Mouse (Mus musculus) intestine, embryonic 14.5 days (tissue): ENCODE measurements at regions not wholly inside any gene's neighbourhood (a gene's known extent, or its start where the extent isn't known, plus 50 kb on each side); places are given as distances from the start of the nearest gene placed in this dataset.

Experiments used
- ATAC-seq: fragments of 200-750 bp; cut with Nextera tagmentation; replicated peaks from 2 replicates; pipeline ENCODE4 v1.8.0; 2017; ENCODE audit warnings: low read depth, moderate number of reproducible peaks, moderate TSS enrichment, moderate library complexity; ENCODE audit not compliant: low FRiP score, low TSS enrichment
- DNase-seq: peaks from one replicate; pipeline ENCODE4 v3.0.0-alpha.2; 2018; ENCODE audit warnings: low spot score
- H3K27ac ChIP-seq: fragments of 300-500 bp; sonication (generic); 2 replicates; pipeline ENCODE4 v1.5.1; 2014; ENCODE audit warnings: low read depth, mild to moderate bottlenecking, control low read depth
- H3K27me3 ChIP-seq: fragments of 300-500 bp; sonication (generic); replicated peaks from 2 replicates; pipeline ENCODE4 v1.6.1; 2014; ENCODE audit warnings: low read length, control low read depth; ENCODE audit not compliant: control insufficient read depth, insufficient read depth
- H3K36me3 ChIP-seq: fragments of 300-500 bp; sonication (generic); 2 replicates; pipeline ENCODE4 v1.6.1; 2014; ENCODE audit warnings: low read length, control low read depth; ENCODE audit not compliant: control insufficient read depth, insufficient read depth
- H3K4me1 ChIP-seq: fragments of 300-500 bp; sonication (generic); replicated peaks from 2 replicates; pipeline ENCODE4 v1.6.1; 2014; ENCODE audit warnings: low read length, control low read depth, mixed read lengths; ENCODE audit not compliant: control insufficient read depth, insufficient read depth
- H3K4me2 ChIP-seq: fragments of 300-500 bp; sonication (generic); 2 replicates; pipeline ENCODE4 v1.6.1; 2014; ENCODE audit warnings: low read length
- H3K4me3 ChIP-seq: fragments of 300-500 bp; sonication (generic); 2 replicates; pipeline ENCODE4 v1.5.1; 2014; ENCODE audit warnings: low read depth, low read length, control low read depth, mixed read lengths
- H3K9ac ChIP-seq: fragments of 300-500 bp; sonication (generic); 2 replicates; pipeline ENCODE4 v1.6.1; 2014; ENCODE audit warnings: mild to moderate bottlenecking, low read length
- H3K9me3 ChIP-seq: fragments of 300-500 bp; sonication (generic); 2 replicates; pipeline ENCODE4 v1.6.1; 2016; ENCODE audit warnings: low read length, control low read depth; ENCODE audit not compliant: control insufficient read depth
- WGBS: fragments of 180-500 bp; shearing (Covaris S2); extraction: QIAGEN DNeasy Blood & Tissue Kit; methylation state at CpG from one replicate; pipeline ENCODE4 v1.1.7; 2014; 5-methylcytosine and 5-hydroxymethylcytosine counted together

DNA sequence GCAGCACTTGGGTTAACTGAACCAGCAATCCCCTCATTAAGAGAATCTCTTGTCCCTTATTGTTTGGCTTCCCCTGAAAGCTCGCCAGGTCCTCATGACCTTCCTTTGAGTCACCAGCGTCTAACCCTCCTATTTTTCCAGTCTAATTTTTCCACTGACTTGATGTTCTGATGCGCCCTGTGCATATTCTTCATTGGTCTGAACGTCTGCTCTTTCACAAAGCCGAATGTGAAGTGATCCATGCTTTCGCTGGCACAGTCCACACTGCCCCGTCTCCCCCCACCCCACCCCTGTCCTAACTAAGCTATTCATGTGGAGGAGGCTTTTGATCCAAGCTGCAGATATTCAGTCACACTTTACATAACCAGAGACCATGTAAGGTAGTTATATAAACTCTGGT is 183.8 kb downstream of the Tfap2a start:
- DNase-seq, result no peak
- no peaks in the 10 kb centered on the region for H3K9me3 ChIP-seq
- no peak for ATAC-seq
- no peak overlapping the region for H3K27ac ChIP-seq
- H3K9ac ChIP-seq, result no peak overlapping the region
- WGBS, result 89% methylated on average over 7 of the region's 7 CpGs
- no peaks in the 10 kb centered on the region for H3K4me1 ChIP-seq
- no peaks in the 10 kb centered on the region for H3K36me3 ChIP-seq
- no peak overlapping the region for H3K4me2 ChIP-seq
- H3K27me3 ChIP-seq, result no peaks in the 10 kb centered on the region
- H3K4me3 ChIP-seq, result no peak overlapping the region

GRCm38 (mm10) chr13:40525501-40525900 is 164.3 kb upstream of the Ofcc1 start:
- Histone ChIP-seq H3K9ac (no peak overlapping the region), H3K4me2 (no peak overlapping the region), H3K9me3 (no peaks in the 10 kb centered on the region), H3K27me3 (no peaks in the 10 kb centered on the region), H3K4me1 (no peaks in the 10 kb centered on the region), H3K4me3 (no peak overlapping the region), H3K36me3 (no peaks in the 10 kb centered on the region), H3K27ac (no peak overlapping the region)
- ATAC-seq, result no peak
- no peak for DNase-seq

DNA sequence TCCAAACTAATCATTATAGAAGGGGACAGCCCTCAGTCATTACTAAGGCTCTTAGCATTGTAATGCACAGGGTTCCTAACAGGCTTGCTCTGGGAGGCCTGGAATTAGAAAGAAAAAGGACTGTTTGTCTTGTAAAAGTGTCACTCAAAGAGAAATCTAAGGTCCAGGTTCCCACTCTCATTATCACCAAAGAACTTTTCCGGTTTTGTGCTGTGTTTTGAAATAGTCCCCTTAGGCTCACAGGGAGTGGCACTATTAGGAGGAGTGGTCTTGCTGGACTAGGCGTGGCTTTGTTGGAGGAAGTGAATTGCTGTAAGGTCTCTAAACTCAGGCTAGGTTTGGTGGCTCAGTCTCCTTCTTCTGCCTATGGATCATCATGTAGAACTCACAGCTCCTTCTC is 161.9 kb upstream of the Ofcc1 start:
- no peaks in the 10 kb centered on the region for H3K9me3 ChIP-seq
- H3K27ac ChIP-seq, result no peak overlapping the region
- no peak overlapping the region for H3K4me3 ChIP-seq
- H3K4me2 ChIP-seq, result no peak overlapping the region
- DNase-seq (no peak), ATAC-seq (no peak)
- no peaks in the 10 kb centered on the region for H3K36me3 ChIP-seq
- H3K4me1 ChIP-seq, result no peaks in the 10 kb centered on the region
- no peak overlapping the region for H3K9ac ChIP-seq
- WGBS, result 54% methylated on average over 2 of the region's 2 CpGs
- H3K27me3 ChIP-seq, result no peaks in the 10 kb centered on the region

DNA sequence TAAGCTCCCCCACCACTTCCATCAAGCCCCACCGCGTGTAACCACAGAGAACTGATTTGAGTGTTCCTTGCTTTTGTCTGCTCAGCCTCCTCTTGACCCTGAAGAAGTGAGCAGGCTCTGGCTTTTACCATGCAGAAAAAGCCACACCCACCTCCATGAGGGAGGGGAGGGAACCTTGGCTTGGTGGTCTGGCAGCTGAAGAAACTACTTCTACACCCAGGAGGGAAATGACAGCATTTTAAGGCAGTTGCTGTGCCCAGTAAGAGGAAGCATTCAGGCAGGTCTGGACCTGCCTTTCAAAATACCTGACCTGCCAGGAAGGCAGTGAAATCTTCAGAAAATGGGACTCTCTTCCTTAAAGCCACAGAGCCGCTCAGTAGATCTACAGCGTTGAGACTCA is 156.9 kb upstream of the Ofcc1 start:
- no peak for DNase-seq
- no peak overlapping the region for H3K4me2 ChIP-seq
- H3K9ac ChIP-seq, result no peak overlapping the region
- no peaks in the 10 kb centered on the region for H3K4me1 ChIP-seq
- 55% methylated on average over 4 of the region's 4 CpGs for WGBS
- no peaks in the 10 kb centered on the region for H3K36me3 ChIP-seq
- ATAC-seq, result no peak
- H3K27me3 ChIP-seq, result no peaks in the 10 kb centered on the region
- no peak overlapping the region for H3K27ac ChIP-seq
- no peak overlapping the region for H3K4me3 ChIP-seq
- no peaks in the 10 kb centered on the region for H3K9me3 ChIP-seq

- Histone ChIP-seq H3K27ac (no peak overlapping the region), H3K4me1 (no peaks in the 10 kb centered on the region), H3K36me3 (no peaks in the 10 kb centered on the region), H3K9me3 (no peaks in the 10 kb centered on the region), H3K27me3 (no peaks in the 10 kb centered on the region), H3K4me2 (no peak overlapping the region), H3K4me3 (no peak overlapping the region), H3K9ac (no peak overlapping the region)
- ATAC-seq (no peak), DNase-seq (no peak)
- WGBS, result 52% methylated on average over 1 of the region's 1 CpGs
These were observed 148.0 kb upstream of the Ofcc1 start for GRCm38 (mm10) chr13:40509290-40509689.

- H3K4me3 ChIP-seq, result no peak overlapping the region
- WGBS, result 38% methylated on average over 7 of the region's 7 CpGs
These were observed 119.6 kb upstream of the Ofcc1 start for GRCm38 (mm10) chr13:40480830-40481229.

DNA sequence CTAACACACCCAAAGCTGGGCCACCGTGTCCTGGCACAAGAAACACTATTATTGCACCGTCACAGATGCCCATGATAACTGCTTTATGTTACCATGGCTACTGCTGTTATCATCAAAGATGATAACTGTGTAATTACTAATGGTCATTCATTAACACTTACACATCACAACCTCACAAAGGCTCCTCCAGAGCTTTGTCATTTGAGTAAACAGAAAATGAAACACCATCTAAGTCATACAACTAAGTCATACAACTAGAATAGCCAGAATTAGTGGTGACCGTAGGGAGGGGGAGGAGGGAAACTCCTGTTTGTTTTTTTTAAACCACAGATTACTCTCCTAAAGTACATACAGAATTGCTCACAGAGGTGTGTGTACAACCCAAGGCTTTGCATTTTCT is 111.4 kb upstream of the Ofcc1 start:
- H3K4me3 ChIP-seq, result no peak overlapping the region
- no peaks in the 10 kb centered on the region for H3K27me3 ChIP-seq
- H3K4me2 ChIP-seq, result no peak overlapping the region
- H3K4me1 ChIP-seq, result no peaks in the 10 kb centered on the region
- no peaks in the 10 kb centered on the region for H3K9me3 ChIP-seq
- no peak for DNase-seq
- H3K27ac ChIP-seq, result no peak overlapping the region
- no peak overlapping the region for H3K9ac ChIP-seq
- H3K36me3 ChIP-seq, result no peaks in the 10 kb centered on the region
- ATAC-seq, result no peak
- 74% methylated on average over 3 of the region's 3 CpGs for WGBS

More at GRCm38 (mm10) chr13:40480830-40481229, 119.6 kb upstream of the Ofcc1 start:
- ATAC-seq (no peak), DNase-seq (no peak)
- Histone ChIP-seq H3K9ac (no peak overlapping the region), H3K9me3 (no peaks in the 10 kb centered on the region), H3K4me2 (no peak overlapping the region), H3K36me3 (no peaks in the 10 kb centered on the region), H3K27me3 (no peaks in the 10 kb centered on the region), H3K4me1 (no peaks in the 10 kb centered on the region), H3K27ac (no peak overlapping the region)

DNA sequence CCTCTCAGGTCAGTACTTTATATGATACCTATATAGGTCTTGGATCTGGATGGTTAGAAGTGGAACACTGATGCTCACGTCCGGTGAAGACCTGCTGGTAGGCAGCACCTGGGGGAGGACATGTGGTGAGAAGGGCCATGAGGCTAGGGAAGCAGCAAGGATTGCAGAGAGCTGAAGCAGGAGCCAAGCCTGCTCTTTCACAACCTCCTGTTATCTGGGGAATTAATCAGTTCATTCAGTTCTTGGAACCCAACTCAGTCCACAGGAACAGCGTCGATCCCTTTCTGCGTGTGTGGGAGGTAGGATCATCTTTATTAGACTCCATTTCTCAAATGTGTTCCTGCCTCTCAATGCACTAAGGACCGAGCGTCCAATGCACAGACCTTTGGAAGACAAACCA is 107.9 kb upstream of the Ofcc1 start:
- Histone ChIP-seq H3K9me3 (no peaks in the 10 kb centered on the region), H3K4me2 (no peak overlapping the region), H3K4me3 (no peak overlapping the region), H3K27me3 (no peaks in the 10 kb centered on the region), H3K27ac (no peak overlapping the region), H3K9ac (no peak overlapping the region), H3K36me3 (no peaks in the 10 kb centered on the region), H3K4me1 (no peaks in the 10 kb centered on the region)
- 86% methylated on average over 7 of the region's 7 CpGs for WGBS
- DNase-seq, result no peak
- ATAC-seq, result no peak

- H3K9ac ChIP-seq, result no peak overlapping the region
- H3K36me3 ChIP-seq, result no peaks in the 10 kb centered on the region
- DNase-seq, result no peak
- H3K27me3 ChIP-seq, result no peaks in the 10 kb centered on the region
- no peaks in the 10 kb centered on the region for H3K4me1 ChIP-seq
- 84% methylated on average over 2 of the region's 2 CpGs for WGBS
- H3K9me3 ChIP-seq, result no peaks in the 10 kb centered on the region
- H3K27ac ChIP-seq, result no peak overlapping the region
- H3K4me2 ChIP-seq, result no peak overlapping the region
- ATAC-seq, result no peak
- H3K4me3 ChIP-seq, result no peak overlapping the region
These were observed 92.1 kb upstream of the Ofcc1 start for GRCm38 (mm10) chr13:40453360-40453759.
